Mouse (Mus musculus) embryonic facial prominence, embryonic 15.5 days (tissue): Measurements from ENCODE around the gene Hist1h4b. TPM values are rescaled to one million over a fixed set of nuclear protein-coding genes. Genes with fewer than 3 reads are reported as not detected.
"Not testable (repeated sequence)": the region's sequence is repeated elsewhere in the genome, so short reads cannot be mapped to it uniquely, and the experiment has no call there.

Experiments
- ATAC-seq: fragments of 200-750 bp; cut with Nextera tagmentation; 2 replicates; pipeline ENCODE4 v1.8.0; 2017; ENCODE audit warnings: low read depth, moderate TSS enrichment; ENCODE audit not compliant: insufficient number of reproducible peaks, low FRiP score, low TSS enrichment
- H3K27ac ChIP-seq: fragments of 300-500 bp; sonication (generic); replicated peaks from 2 replicates; pipeline ENCODE4 v1.5.1; 2015; ENCODE audit warnings: mild to moderate bottlenecking, inconsistent platforms
- H3K27me3 ChIP-seq: fragments of 300-500 bp; sonication (generic); 2 replicates; pipeline ENCODE4 v1.6.1; 2015; ENCODE audit warnings: inconsistent platforms
- H3K36me3 ChIP-seq: fragments of 300-500 bp; sonication (generic); 2 replicates; pipeline ENCODE4 v1.6.1; 2015; ENCODE audit warnings: mild to moderate bottlenecking, inconsistent platforms
- H3K4me1 ChIP-seq: fragments of 300-500 bp; sonication (generic); 2 replicates; pipeline ENCODE4 v1.6.1; 2015; ENCODE audit warnings: inconsistent platforms
- H3K4me2 ChIP-seq: fragments of 300-500 bp; sonication (generic); replicated peaks from 2 replicates; pipeline ENCODE4 v1.6.1; 2015; ENCODE audit warnings: mild to moderate bottlenecking, inconsistent platforms
- H3K4me3 ChIP-seq: fragments of 300-500 bp; sonication (generic); replicated peaks from 2 replicates; pipeline ENCODE4 v1.5.1; 2015; ENCODE audit warnings: mild to moderate bottlenecking, inconsistent platforms
- H3K9ac ChIP-seq: fragments of 300-500 bp; sonication (generic); 2 replicates; pipeline ENCODE4 v1.6.1; 2015; ENCODE audit warnings: inconsistent platforms
- H3K9me3 ChIP-seq: fragments of 300-500 bp; sonication (generic); replicated peaks from 2 replicates; pipeline ENCODE4 v1.6.1; 2016; ENCODE audit warnings: inconsistent platforms
- WGBS: fragments of 180-500 bp; shearing (Covaris S2); methylation state at CpG from one replicate; pipeline ENCODE4 v1.1.7; 2015; 5-methylcytosine and 5-hydroxymethylcytosine counted together
- polyA plus RNA-seq: library from polyadenylated mRNA; unstranded; fragments of >200 nt; fragmentation: Nextera tagmentation; extraction: Ambion mirVana; gene quantifications from 2 replicates; pipeline ENCODE4 v1.2.1, GENCODE M21; 2015

Gene Hist1h4b
- polyA plus RNA-seq: 2.6 and 3.0 TPM in 2 replicates

- ATAC-seq: peak; percentile 82
- no peaks in the 10 kb centered on the region for H3K9me3 ChIP-seq
- H3K4me1 ChIP-seq: peaks cover 23% of the 10 kb centered on the region; the same call in 1 of the 2 replicates
- peak within 1 kb of the TSS; percentile 41 for H3K4me3 ChIP-seq
- H3K36me3 ChIP-seq: no peaks in the 10 kb centered on the region
- peak within 1 kb of the TSS; percentile 92 for H3K27ac ChIP-seq
- WGBS: under 1% methylated on average over 19 of the region's 22 CpGs
- H3K4me2 ChIP-seq: peak within 1 kb of the TSS; percentile 60
- no peaks in the 10 kb centered on the region for H3K27me3 ChIP-seq
- 0 out of 2 replicates have a peak within 1 kb of the TSS, but pooled peaks have one; percentile 23 for H3K9ac ChIP-seq
Observed at GRCm38 (mm10) chr13:23756790-23757189, at the start of gene Hist1h4b. TSS of gene Hist1h4b (plus strand) at chr13:23757013.

GRCm38 (mm10) chr13:23708041-23708440, 48.8 kb upstream of the Hist1h4b start:
- Histone ChIP-seq H3K27ac (no peak overlapping the region), H3K4me3 (no peak overlapping the region), H3K36me3 (no peaks in the 10 kb centered on the region), H3K4me2 (no peak overlapping the region), H3K9me3 (no peaks in the 10 kb centered on the region), H3K4me1 (peaks cover 11% of the 10 kb centered on the region; the same call in 1 of the 2 replicates), H3K27me3 (no peaks in the 10 kb centered on the region), H3K9ac (no peak overlapping the region)
- ATAC-seq: no peak
- WGBS: 76% methylated on average over 4 of the region's 4 CpGs

GRCm38 (mm10) chr13:23708654-23709053, 48.2 kb upstream of the Hist1h4b start:
- Histone ChIP-seq H3K4me3 (no peak overlapping the region), H3K4me2 (no peak overlapping the region), H3K27me3 (no peaks in the 10 kb centered on the region), H3K9me3 (no peaks in the 10 kb centered on the region), H3K4me1 (peaks cover 11% of the 10 kb centered on the region; the same call in 1 of the 2 replicates), H3K36me3 (no peaks in the 10 kb centered on the region), H3K27ac (no peak overlapping the region), H3K9ac (no peak overlapping the region)
- 61% methylated on average over 4 of the region's 4 CpGs for WGBS
- ATAC-seq: no peak

- peak overlapping the region; percentile 33 for H3K9ac ChIP-seq
- peak overlapping the region; percentile 76 for H3K4me2 ChIP-seq
- peak overlapping the region; percentile 47 for H3K4me3 ChIP-seq
- ATAC-seq: no peak
- no peak overlapping the region for H3K27ac ChIP-seq
- H3K36me3 ChIP-seq: no peaks in the 10 kb centered on the region
- H3K9me3 ChIP-seq: no peaks in the 10 kb centered on the region
- WGBS: 13% methylated on average over 15 of the region's 15 CpGs
- no peaks in the 10 kb centered on the region for H3K27me3 ChIP-seq
- peaks cover 11% of the 10 kb centered on the region; the same call in 1 of the 2 replicates for H3K4me1 ChIP-seq
Observed at GRCm38 (mm10) chr13:23709714-23710373, 47.0 kb upstream of the Hist1h4b start.

- Histone ChIP-seq H3K4me2 (peak within 1 kb of the TSS; percentile 76), H3K36me3 (no peaks in the 10 kb centered on the region), H3K4me3 (peak within 1 kb of the TSS; percentile 47), H3K27me3 (no peaks in the 10 kb centered on the region), H3K27ac (no peak within 1 kb of the TSS), H3K9me3 (no peaks in the 10 kb centered on the region), H3K4me1 (peaks cover 11% of the 10 kb centered on the region; the same call in 1 of the 2 replicates), H3K9ac (peak within 1 kb of the TSS; percentile 33)
- no peak for ATAC-seq
- 3% methylated on average over 17 of the region's 17 CpGs for WGBS
Observed at GRCm38 (mm10) chr13:23710374-23711089, 46.3 kb upstream of the Hist1h4b start, which contains the start of gene Hfe. TSS of gene Hfe (minus strand) at chr13:23710854.

GRCm38 (mm10) chr13:23716261-23717042, 40.4 kb upstream of the Hist1h4b start:
- Histone ChIP-seq H3K4me1 (no peaks in the 10 kb centered on the region), H3K4me3 (no peak overlapping the region), H3K4me2 (no peak overlapping the region), H3K9ac (no peak overlapping the region), H3K9me3 (no peaks in the 10 kb centered on the region), H3K36me3 (no peaks in the 10 kb centered on the region), H3K27ac (no peak overlapping the region), H3K27me3 (no peaks in the 10 kb centered on the region)
- 85% methylated on average over 5 of the region's 5 CpGs for WGBS
- no peak for ATAC-seq

- no peak for ATAC-seq
- WGBS: 56% methylated on average over 11 of the region's 11 CpGs
Observed at GRCm38 (mm10) chr13:23717176-23717575, 39.6 kb upstream of the Hist1h4b start.

DNA sequence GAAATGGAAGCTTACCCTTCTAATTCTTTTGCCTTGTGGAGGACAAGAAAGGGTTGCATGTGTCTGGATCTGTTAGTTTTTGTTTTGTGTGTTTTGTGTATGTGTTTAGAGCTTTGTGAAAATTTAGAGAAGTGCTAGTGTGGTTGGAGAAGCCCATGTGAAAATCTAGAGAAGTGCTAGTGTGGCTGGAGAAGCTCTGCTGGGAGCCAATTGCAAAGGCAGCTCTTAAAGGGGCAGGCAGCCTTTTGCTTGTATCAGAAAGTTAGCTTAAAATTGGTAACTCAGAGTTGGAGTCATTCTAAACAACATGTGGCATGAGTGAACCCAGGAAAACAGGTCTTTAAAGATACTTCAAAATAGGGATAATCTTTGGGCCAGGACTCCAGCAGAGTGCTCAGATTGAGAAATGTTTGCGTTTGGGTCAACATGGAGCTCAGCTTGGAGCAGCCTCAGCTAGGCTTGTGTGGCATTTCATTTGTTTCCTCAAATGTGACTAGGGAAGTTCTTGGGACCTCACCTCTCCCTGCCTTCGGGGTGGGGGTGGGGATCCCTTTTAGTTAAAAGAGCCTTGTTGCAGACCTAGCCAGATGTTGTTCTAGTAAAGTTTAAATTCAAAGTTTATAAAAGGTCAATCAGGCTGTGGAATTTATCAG, 39.1 kb upstream of the Hist1h4b start:
- H3K36me3 ChIP-seq, H3K4me1 ChIP-seq, H3K4me2 ChIP-seq, H3K27ac ChIP-seq, H3K9ac ChIP-seq, H3K4me3 ChIP-seq, H3K9me3 ChIP-seq, H3K27me3 ChIP-seq, ATAC-seq: not testable (repeated sequence)
- 8% methylated on average over 2 of the region's 2 CpGs for WGBS

More at GRCm38 (mm10) chr13:23717176-23717575, 39.6 kb upstream of the Hist1h4b start:
- H3K4me1 ChIP-seq: no peaks in the 10 kb centered on the region
- H3K36me3 ChIP-seq: no peaks in the 10 kb centered on the region
- no peak overlapping the region for H3K9ac ChIP-seq
- H3K4me3 ChIP-seq: no peak overlapping the region
- H3K4me2 ChIP-seq: no peak overlapping the region
- no peak overlapping the region for H3K27ac ChIP-seq
- no peaks in the 10 kb centered on the region for H3K27me3 ChIP-seq
- H3K9me3 ChIP-seq: no peaks in the 10 kb centered on the region

GRCm38 (mm10) chr13:23724239-23724638, 32.6 kb upstream of the Hist1h4b start:
- Histone ChIP-seq H3K27ac (no peak overlapping the region), H3K36me3 (no peaks in the 10 kb centered on the region), H3K9ac (no peak overlapping the region), H3K9me3 (no peaks in the 10 kb centered on the region), H3K27me3 (no peaks in the 10 kb centered on the region), H3K4me2 (no peak overlapping the region), H3K4me3 (no peak overlapping the region), H3K4me1 (no peaks in the 10 kb centered on the region)
- ATAC-seq: no peak
- 92% methylated on average over 4 of the region's 4 CpGs for WGBS

GRCm38 (mm10) chr13:23725213-23725612, 31.6 kb upstream of the Hist1h4b start:
- no CpG with 5 or more reads among the region's 1 CpGs for WGBS
- H3K4me2 ChIP-seq: no peak overlapping the region

More at GRCm38 (mm10) chr13:23725213-23725612, 31.6 kb upstream of the Hist1h4b start:
- Histone ChIP-seq H3K9ac (no peak overlapping the region), H3K27me3 (no peaks in the 10 kb centered on the region), H3K9me3 (no peaks in the 10 kb centered on the region), H3K36me3 (no peaks in the 10 kb centered on the region), H3K4me1 (no peaks in the 10 kb centered on the region), H3K27ac (no peak overlapping the region), H3K4me3 (no peak overlapping the region)
- no peak for ATAC-seq
